Mouse (Mus musculus): ENCODE results near the gene Dnaaf1.
A peak's percentile ranks its signal among the peaks of the same experiment; 100 is the strongest.

Dnaaf1 gene

DNA sequence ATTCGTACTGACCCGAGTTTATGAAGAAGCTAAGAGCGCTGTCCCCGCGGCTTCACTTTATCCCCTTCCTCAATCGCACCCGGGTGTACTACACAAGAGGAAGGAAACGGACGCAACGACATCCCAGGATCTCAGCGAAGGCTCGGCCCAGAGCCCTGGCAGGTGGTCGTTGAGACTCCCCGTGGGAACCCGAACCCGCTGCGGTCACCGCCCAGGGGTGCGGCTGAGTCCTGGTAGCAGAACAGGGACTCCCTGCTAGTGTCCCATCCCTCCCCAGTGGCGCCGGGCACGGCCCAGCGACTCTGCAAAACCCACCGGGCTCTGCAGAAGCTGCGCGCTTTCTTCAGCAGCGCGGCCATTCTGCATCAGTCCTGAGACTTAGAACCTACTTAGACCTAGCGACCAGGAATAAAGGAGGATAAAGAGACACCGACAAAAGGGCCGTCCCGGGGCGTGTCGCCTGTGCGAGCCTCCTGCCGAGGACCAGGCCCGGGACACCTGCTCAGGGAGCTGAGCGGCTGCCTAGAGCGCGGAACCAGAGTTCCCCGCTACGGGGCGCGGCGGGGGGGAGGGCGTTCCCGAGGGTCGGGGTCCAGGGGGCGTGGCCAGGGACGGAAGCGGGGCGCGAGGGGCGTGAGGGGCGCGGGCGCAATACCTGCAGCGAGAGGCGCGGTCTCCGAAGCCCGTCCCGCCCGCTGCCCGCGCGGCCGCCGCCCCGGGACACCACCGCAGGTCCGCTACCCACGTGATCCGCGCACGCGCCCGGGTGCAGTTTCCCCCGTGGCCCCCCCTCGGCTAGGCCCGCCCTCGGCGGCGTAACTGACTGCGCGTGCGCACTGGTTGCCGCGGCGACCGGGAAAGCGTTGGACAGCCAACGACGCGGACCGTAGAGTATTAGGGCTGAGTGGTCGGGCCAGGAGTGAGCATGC, at the start of gene Dnaaf1, which contains the start of gene Hsdl1:
Gene Dnaaf1, plus strand, starts transcription at position 799 of the 929 bp plus-strand sequence.
Gene Hsdl1, minus strand, starts transcription at position 747 of the 929 bp plus-strand sequence.
- peak; percentile 89 to 94 for DNase-seq (ENCODE audit: low spot score in 2 of 2)

GRCm38 (mm10) chr8:119528762-119529161, 46.3 kb upstream of the Dnaaf1 start:
- DNase-seq (ENCODE audit: low spot score in 2 of 2): no peak

DNA sequence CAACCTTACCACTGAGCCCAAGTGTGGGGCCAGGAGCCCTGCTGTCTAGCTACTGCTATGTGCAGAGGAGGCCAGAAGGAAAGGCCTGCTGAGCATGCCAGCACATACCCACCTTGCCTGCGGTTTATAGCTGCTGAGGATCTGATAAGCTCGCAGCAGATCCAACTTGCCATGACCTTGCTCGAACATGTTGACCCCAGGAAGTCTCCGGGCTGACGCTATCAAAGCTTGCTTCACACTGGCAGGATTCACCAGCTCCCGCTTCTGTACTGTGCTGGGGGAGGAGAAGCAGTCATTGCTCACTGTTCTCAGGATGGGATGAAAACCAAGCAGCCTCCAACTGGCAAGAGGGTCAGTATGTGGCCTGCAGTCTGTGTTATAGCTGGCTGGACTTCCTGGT, 44.1 kb upstream of the Dnaaf1 start:
- DNase-seq (ENCODE audit: low spot score in 2 of 2): no peak

GRCm38 (mm10) chr8:119531397-119531796, 43.6 kb upstream of the Dnaaf1 start:
- DNase-seq (ENCODE audit: low spot score in 2 of 2): no peak

DNA sequence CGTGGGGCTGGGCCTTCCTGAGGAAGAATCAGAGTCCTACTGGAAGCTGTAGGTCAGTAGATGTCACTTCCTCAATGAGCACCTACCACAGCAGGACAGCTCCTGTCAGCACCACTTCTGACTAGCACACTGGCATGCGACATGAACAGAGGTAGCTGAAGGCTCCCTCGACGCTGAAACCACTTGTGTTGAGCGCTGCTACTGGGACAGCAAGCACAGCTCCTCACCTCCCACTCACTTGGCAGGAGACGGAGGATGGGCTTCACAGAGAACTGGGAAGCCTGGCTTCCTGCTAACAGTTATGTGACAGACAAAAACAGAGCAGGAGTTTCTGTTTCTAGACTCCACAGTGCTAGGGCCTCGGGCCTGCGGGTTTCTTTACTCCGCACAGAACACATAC, 43.1 kb upstream of the Dnaaf1 start:
- DNase-seq (ENCODE audit: low spot score in 2 of 2): peak; percentile 17 to 35

DNA sequence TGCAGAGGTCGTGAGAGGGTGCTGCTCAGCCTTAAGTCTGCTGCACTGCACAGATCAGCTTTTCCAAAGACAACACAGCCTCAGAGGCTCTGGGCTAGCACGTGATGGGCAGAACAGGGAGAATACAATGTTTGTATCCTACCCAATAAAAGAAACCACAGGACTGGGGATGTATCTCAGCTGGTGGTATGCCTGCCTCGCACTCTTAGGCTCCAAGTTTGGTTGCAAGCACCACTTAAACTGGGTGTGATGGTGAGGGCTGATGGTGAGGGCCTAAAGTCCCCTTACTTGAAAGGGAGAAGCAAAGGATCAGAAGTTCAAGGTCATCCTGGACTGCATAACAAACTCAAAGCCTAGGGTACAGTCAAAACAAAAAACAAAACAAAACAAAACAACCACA, 30.4 kb upstream of the Dnaaf1 start:
- no peak for DNase-seq (ENCODE audit: low spot score in 2 of 2)

GRCm38 (mm10) chr8:119545180-119545579, 29.9 kb upstream of the Dnaaf1 start:
- DNase-seq (ENCODE audit: low spot score in 2 of 2): no peak

- DNase-seq (ENCODE audit: low spot score in 2 of 2): no peak
Observed at GRCm38 (mm10) chr8:119545791-119546190, 29.2 kb upstream of the Dnaaf1 start.

- DNase-seq (ENCODE audit: low spot score in 2 of 2): no peak
Observed at GRCm38 (mm10) chr8:119547019-119547691, 27.9 kb upstream of the Dnaaf1 start.

DNA sequence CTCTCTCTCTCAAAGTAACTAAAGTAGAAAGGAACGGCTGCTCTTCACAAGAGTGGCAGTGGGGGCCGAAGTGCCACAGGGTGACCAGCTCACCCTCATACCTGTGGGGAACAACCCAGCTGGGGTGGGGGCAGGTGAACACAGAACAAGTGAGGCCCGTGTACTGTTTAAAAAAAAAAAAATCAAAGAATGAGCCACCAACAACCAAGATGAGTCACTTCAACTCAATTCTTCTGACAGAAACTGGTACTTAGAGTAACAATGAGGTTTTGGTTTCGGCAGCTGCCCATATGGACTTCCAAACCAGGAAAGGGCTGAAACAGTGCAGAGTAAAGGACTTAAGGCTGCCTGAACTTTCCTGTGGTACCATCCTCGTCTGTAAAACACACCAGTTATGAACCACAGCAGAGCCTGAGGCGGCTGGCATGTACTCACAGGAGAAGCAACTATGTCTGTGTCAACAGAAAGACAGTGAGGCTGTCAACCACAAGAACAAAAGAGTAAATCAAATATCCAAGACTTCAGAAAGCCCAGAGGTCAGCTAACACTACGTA, 26.4 kb upstream of the Dnaaf1 start:
- no peak for DNase-seq (ENCODE audit: low spot score in 2 of 2)

DNA sequence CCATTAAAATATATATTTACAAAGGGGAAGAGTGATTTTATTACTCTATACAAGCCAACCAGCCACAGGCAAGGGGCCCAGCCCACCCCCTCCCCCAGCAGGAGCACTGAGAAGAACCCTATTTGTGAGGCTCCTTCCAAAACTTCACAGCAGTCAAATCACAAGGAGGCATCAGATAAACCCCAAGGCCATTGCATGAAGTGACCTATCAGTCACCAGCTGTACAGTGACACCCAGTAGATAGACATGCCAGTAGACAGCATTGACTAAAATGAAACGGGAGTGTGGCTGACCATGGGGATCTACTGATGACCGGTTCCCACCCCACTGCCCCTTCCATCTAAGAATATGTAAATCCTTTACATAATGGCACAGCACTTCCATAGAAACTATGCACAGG, 22.1 kb upstream of the Dnaaf1 start:
- no peak for DNase-seq (ENCODE audit: low spot score in 2 of 2)

DNA sequence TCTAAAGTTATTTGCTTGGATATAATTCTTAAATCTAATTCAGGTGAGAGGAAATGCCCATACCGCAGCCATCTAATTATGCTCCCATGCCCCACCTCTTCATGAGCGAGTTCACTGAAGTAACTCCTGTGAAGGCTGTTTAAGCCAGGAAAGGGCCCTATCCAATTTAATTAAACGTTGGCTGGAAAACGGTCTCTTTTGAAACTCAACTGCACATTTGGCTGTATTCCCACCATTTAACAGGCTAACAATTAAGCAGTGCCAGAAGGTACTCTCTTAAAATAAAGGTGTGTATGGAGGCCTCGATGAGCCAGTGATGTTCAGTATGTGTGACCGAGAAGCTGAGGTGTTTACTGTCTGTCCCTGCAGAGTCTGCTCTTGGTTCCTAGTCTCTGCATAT, 19.2 kb upstream of the Dnaaf1 start:
- no peak for DNase-seq (ENCODE audit: low spot score in 2 of 2)

DNA sequence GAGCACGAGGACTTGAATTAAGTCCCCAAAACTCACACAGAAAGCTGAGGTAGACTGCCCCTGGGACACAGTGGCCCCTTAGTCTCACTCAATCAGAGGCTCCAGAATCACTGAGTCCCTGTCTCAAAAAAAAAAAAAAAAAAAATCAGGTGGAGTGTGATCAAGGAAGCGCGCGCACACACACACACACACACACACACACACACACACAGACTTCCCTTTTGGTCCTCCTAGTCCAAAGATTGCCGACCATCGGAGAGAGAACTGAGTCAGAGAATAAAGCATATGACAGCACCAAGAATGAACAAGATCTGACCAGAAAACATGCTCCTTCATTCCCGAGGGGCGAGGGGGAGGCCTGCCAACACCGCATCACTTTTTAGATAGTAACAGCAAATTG, 17.9 kb upstream of the Dnaaf1 start:
- no peak for DNase-seq (ENCODE audit: low spot score in 2 of 2)

GRCm38 (mm10) chr8:119557821-119558602, 17.0 kb upstream of the Dnaaf1 start:
- DNase-seq (ENCODE audit: low spot score in 2 of 2): no peak

DNA sequence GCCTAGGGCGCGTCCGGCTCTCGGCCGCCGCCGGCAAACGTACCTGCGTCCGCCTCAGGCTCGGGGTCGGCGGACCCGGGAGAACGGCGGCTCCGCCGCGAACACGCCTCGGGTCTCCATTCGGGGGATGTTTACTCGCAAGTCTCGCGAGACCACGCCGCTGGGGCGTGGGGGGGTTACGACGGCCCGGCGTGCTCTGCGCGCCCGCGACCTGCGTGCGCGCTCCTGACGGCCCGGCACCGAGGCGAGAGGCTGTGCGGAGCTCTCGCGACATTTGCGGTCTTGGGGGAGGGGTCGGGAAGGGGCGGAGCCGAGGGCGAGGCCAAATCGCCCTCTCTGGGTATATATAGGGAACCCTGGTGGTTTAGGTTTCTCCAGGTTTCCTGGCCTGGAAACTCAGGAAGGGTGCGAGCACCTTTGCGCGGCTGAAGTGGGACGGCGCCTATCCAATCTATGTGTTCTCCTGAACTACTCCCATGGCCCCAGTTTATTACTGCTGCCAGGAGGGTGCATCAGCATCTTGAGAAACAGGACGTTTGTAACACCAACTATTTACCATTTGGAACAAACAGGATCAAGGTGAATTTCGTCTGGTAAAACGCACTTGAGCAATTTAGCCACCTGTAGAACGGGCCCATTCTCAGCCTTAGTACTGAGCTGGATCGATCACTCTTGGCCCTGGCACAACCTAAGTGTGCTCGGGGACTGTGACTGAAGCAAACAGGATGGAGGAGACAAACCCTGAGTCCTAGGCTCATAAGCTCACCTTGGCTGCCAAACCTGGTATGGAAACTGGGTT, 16.2 kb upstream of the Dnaaf1 start, which contains the start of gene Mbtps1:
Gene Mbtps1, minus strand, starts transcription at position 133 of the 799 bp plus-strand sequence.
- DNase-seq (ENCODE audit: low spot score in 2 of 2): peak; percentile 91 to 95

DNA sequence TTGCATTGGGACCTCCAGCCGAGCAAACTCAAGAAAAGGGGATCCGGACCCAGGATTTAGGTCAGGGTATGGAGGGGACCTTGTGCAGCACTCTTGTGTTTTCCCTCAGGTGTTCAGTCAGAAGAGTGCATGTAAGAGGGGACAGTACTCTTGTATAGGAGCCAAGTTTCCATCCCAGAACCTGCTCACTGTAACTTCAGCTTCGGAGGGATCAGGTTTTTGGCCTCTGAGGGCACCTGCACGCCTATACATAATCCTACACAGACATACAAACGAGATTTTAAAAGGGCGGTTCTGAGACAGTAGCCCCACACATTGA, 15.7 kb upstream of the Dnaaf1 start:
- DNase-seq (ENCODE audit: low spot score in 2 of 2): no peak

DNA sequence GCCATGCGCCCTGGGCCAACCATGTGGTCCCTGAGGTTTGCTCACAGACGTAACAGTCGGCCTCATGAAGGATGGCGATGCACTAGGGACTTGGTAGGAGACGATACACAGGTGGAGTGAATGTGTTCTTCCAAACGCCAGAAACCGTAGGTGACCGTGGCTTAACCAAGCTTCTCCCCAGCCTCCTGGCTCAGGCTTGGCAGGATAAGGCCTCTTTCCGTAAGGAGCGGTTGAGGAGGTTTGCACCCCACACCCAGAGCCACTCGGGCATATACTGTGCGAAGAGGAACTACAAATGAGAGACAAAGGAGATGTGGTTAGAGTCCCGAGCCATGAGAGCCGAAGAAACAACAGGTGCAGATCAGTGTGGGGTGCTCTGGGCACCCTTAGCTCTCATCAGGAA, 11.2 kb upstream of the Dnaaf1 start:
- DNase-seq (ENCODE audit: low spot score in 2 of 2): no peak

- no peak for DNase-seq (ENCODE audit: low spot score in 2 of 2)
Observed at GRCm38 (mm10) chr8:119566367-119566766, 8.7 kb upstream of the Dnaaf1 start.

DNA sequence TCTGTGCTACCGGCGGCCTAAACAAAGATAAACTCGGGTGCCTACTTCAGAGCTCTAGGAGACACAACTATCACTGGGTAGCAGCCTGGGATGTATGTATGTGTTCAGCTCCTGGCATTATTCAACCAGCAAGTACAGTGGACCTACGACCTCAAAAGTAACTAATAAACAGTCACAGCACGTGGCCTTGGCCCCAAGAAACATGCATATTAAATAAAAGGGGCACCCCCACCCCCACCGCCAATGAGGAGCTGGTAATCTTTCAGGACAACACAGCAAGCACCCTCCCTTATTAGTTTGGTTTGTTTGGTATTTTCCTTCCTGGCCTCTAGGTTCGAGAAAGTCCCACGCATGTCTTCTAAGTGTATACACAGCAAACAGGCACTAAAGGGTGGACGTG, 6.8 kb upstream of the Dnaaf1 start:
- no peak for DNase-seq (ENCODE audit: low spot score in 2 of 2)

GRCm38 (mm10) chr8:119568951-119569350, 6.1 kb upstream of the Dnaaf1 start:
- no peak for DNase-seq (ENCODE audit: low spot score in 2 of 2)

DNA sequence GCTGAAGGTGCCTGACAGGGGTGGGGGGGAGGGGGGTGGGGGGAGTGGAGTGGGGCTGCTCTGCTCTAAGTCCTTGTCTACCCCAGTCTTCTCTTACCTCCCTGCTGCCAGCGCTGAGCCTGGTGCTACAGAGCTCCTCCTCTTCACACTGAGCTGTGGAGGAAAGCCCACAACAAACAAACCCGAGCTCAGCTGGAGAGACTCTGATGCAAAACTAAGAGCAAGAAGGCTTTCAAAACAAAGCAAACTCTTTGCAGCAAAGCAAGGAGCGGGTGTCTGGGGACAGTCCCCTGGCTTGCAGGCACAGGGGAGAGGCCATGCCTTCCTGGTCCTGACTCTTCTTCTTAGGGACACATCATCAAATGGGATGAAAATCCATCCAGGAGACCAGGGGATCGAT, 5.2 kb upstream of the Dnaaf1 start:
- no peak for DNase-seq (ENCODE audit: low spot score in 2 of 2)
